Mouse (Mus musculus) MEL (cell line): ENCODE data around the gene Coro1a.

ENCODE experiments used
- CTCF ChIP-seq, 3 experiments: IDR thresholded peaks in 2 of 3; conservative IDR thresholded peaks in 1 of 3; 2 replicates each; pipeline ENCODE4 v1.5.1; 2011 to 2012; ENCODE audit warnings: low read length in 3 of 3, low read depth in 2 of 3, mild to moderate bottlenecking in 2 of 3, improper control_type of control experiment in 1 of 3, inconsistent platforms in 1 of 3, mixed read lengths in 1 of 3, moderate library complexity in 1 of 3; ENCODE audit not compliant: control insufficient read depth in 1 of 3, insufficient read depth in 1 of 3, poor library complexity in 1 of 3, severe bottlenecking in 1 of 3
- EP300 ChIP-seq, 2 experiments: IDR thresholded peaks; 2 replicates each; pipeline ENCODE4 v1.6.1; 2011; ENCODE audit warnings: improper control_type of control experiment in 2 of 2, low read length in 2 of 2, low read depth in 1 of 2, mild to moderate bottlenecking in 1 of 2
- GATA1 ChIP-seq: IDR thresholded peaks from 2 replicates; pipeline ENCODE4 v1.6.1; 2011; ENCODE audit warnings: low read depth, low read length, improper control_type of control experiment
- JUND ChIP-seq: IDR thresholded peaks from 2 replicates; pipeline ENCODE4 v1.6.1; 2011; ENCODE audit warnings: low read depth, mild to moderate bottlenecking, improper control_type of control experiment, low read length
- POLR2A ChIP-seq, 2 experiments: IDR thresholded peaks; 2 replicates each; pipeline ENCODE4 v1.6.1; 2011 to 2012; ENCODE audit warnings: low read length in 2 of 2, mild to moderate bottlenecking in 2 of 2, control low read depth in 1 of 2, improper control_type of control experiment in 1 of 2, low read depth in 1 of 2, moderate library complexity in 1 of 2; ENCODE audit not compliant: control insufficient read depth in 1 of 2, insufficient read depth in 1 of 2, poor library complexity in 1 of 2
- POLR2AphosphoS2 ChIP-seq: IDR thresholded peaks from 2 replicates; pipeline ENCODE4 v1.6.1; 2011; ENCODE audit warnings: low read length, improper control_type of control experiment
- RCOR1 ChIP-seq: IDR thresholded peaks from 2 replicates; pipeline ENCODE4 v1.6.1; 2012; ENCODE audit warnings: low read depth, mild to moderate bottlenecking, inconsistent platforms, low read length, improper control_type of control experiment
- ZMIZ1 ChIP-seq: IDR thresholded peaks from 2 replicates; pipeline ENCODE4 v1.6.1; 2012; ENCODE audit warnings: low read depth, mild to moderate bottlenecking, inconsistent platforms, low read length, improper control_type of control experiment, moderate library complexity
- ZNF384 ChIP-seq: IDR thresholded peaks from 2 replicates; pipeline ENCODE4 v1.6.1; 2012; ENCODE audit warnings: low read depth, mild to moderate bottlenecking, inconsistent platforms, low read length, improper control_type of control experiment

DNA sequence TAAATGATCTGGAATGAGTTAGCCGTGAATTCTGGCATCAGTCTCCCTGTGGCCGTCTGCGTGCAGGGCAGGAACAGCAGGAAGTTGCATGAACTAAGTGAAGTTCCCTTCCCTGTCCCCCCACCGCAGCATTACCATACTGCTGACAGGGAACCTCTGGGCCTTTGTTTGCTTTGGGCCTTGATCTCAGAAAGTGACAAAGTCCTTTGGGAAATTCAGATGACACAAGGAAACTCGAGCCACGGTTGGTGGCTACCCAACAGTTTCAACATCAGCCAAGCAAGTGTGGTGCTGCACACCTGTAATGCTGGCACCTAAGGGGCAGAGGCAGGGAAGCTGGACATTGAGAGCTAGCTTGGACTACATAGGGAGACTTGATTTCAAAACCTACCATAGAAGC, 39.2 kb upstream of the Coro1a start:
- no peak for TF ChIP-seq ZMIZ1
- TF ChIP-seq CTCF (IDR thresholded peaks at IDR 0.05 in 2 of 3, conservative IDR thresholded peaks at IDR 0.05 in 1 of 3; ENCODE audit: control insufficient read depth in 1 of 3, insufficient read depth in 1 of 3, low read depth in 2 of 3, low read length in 3 of 3, poor library complexity in 1 of 3, severe bottlenecking in 1 of 3): no peak
- TF ChIP-seq POLR2A (IDR thresholded peaks at IDR 0.05; ENCODE audit: control insufficient read depth in 1 of 2, insufficient read depth in 1 of 2, low read depth in 1 of 2, low read length in 2 of 2, poor library complexity in 1 of 2): no peak
- TF ChIP-seq POLR2AphosphoS2: no peak
- no peak for TF ChIP-seq ZNF384
- no peak for TF ChIP-seq GATA1
- TF ChIP-seq RCOR1: no peak
- TF ChIP-seq EP300 (IDR thresholded peaks at IDR 0.05; ENCODE audit: low read depth in 1 of 2, low read length in 2 of 2): no peak
- no peak for TF ChIP-seq JUND
